Mouse (Mus musculus) small intestine, adult 2 months (tissue): Measurements from ENCODE around the gene Fsd1. TPM values are rescaled to one million over a fixed set of nuclear protein-coding genes. Genes with fewer than 3 reads are reported as not detected.

ENCODE experiments used
- H3K27ac ChIP-seq: fragments of 200-500 bp; 2 replicates; pipeline ENCODE4 v1.5.1; 2012; ENCODE audit warnings: low read depth, low read length, control low read depth, inconsistent platforms; ENCODE audit not compliant: insufficient read depth
- H3K27me3 ChIP-seq: fragments of 200-500 bp; 2 replicates; pipeline ENCODE4 v1.6.1; 2012; ENCODE audit warnings: mild to moderate bottlenecking, moderate library complexity, low read length, inconsistent platforms; ENCODE audit not compliant: control insufficient read depth, insufficient read depth
- H3K36me3 ChIP-seq: fragments of 200-500 bp; 2 replicates; pipeline ENCODE4 v1.6.1; 2012; ENCODE audit warnings: mild to moderate bottlenecking, low read length, control low read depth, inconsistent platforms; ENCODE audit not compliant: control insufficient read depth, insufficient read depth
- H3K4me1 ChIP-seq: fragments of 200-500 bp; 2 replicates; pipeline ENCODE4 v1.6.1; 2012; ENCODE audit warnings: low read length, inconsistent platforms, mixed read lengths; ENCODE audit not compliant: control insufficient read depth, insufficient read depth, insufficient read length
- H3K4me3 ChIP-seq: fragments of 200-500 bp; 2 replicates; pipeline ENCODE4 v1.5.1; 2012; ENCODE audit warnings: low read depth, mild to moderate bottlenecking, control low read depth, inconsistent platforms, low read length, moderate library complexity
- CTCF ChIP-seq: fragments of 200-500 bp; IDR thresholded peaks from 2 replicates; pipeline ENCODE4 v1.5.1; 2012; ENCODE audit warnings: low read depth, mild to moderate bottlenecking, control low read depth, inconsistent platforms, low read length, moderate library complexity, mixed read lengths; ENCODE audit not compliant: insufficient replicate concordance, insufficient read length; ENCODE audit errors: extremely low read depth
- POLR2A ChIP-seq: fragments of 200-500 bp; IDR thresholded peaks from 2 replicates; pipeline ENCODE4 v1.6.1; 2012; ENCODE audit warnings: low read depth, mild to moderate bottlenecking, control low read depth, inconsistent platforms, low read length, moderate library complexity
- WGBS: fragments of 180-500 bp; shearing (Covaris S2); methylation state at CpG from one replicate; pipeline ENCODE4 v1.1.7; 2018; 5-methylcytosine and 5-hydroxymethylcytosine counted together
- polyA plus RNA-seq: library from polyadenylated mRNA; depleted of rRNA; stranded (reverse); fragments of >200 nt; gene quantifications from 2 replicates; pipeline ENCODE4 v1.2.3, GENCODE M21; 2012

The Fsd1 gene
- polyA plus RNA-seq, 1 experiment, result 3.2 TPM

- no peak for TF ChIP-seq POLR2A
- TF ChIP-seq CTCF, result no peak
- H3K36me3 ChIP-seq, result peaks cover 45% of the 10 kb centered on the region
- no peak overlapping the region for H3K4me3 ChIP-seq
- H3K4me1 ChIP-seq, result peaks cover 10% of the 10 kb centered on the region
- H3K27me3 ChIP-seq, result no peaks in the 10 kb centered on the region
- H3K27ac ChIP-seq, result no peak overlapping the region
- WGBS, result 85% methylated on average over 6 of the region's 6 CpGs
Measured at GRCm38 (mm10) chr17:56020400-56021084, 34.2 kb downstream of the Fsd1 start.

- no peak for TF ChIP-seq POLR2A
- TF ChIP-seq CTCF, result no peak
- H3K4me1 ChIP-seq, result peaks cover 10% of the 10 kb centered on the region
- no peaks in the 10 kb centered on the region for H3K27me3 ChIP-seq
- WGBS, result 78% methylated on average over 4 of the region's 4 CpGs
- no peak overlapping the region for H3K4me3 ChIP-seq
- peaks cover 37% of the 10 kb centered on the region for H3K36me3 ChIP-seq
- no peak overlapping the region for H3K27ac ChIP-seq
Measured at GRCm38 (mm10) chr17:56021161-56021910, 35.0 kb downstream of the Fsd1 start.

DNA sequence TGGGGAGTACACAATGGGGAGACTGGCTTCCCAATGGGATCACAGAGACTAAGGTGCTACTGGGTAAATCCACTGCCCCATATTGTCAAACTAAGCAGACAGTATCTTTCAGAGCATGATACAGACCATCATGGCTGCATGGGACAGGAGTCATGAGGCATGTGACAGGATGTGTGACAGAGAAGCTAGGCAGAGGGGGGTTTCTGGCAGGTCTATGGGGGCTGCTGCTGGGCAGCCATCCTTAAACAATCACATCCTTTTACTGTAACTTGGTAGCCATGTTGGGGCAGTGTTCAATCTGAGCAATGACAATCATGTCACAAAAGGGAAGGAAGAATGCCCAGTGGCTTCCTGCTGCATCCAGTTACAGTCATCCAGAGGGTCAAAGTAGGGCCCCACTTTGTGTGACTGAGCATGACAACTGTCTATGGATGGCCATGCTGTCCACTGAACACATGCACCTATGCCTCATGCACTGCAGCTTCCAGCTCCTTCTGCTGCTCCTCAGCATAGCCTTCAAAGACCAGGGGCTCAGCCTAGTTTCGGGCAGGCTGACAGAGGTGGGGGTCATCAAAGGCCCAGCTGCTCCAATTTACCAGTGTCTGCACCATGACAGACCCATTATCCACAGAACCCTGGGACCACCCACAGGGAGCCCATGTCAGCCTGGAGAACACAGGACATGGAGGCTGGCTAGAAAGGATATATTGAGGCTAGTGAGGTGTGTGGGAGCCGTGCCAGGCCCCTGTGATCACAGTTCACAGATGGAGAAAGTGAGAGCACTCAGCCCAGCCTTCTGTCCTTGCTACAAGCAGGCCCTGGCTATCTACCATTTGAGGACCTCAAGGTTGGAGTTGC, 36.1 kb downstream of the Fsd1 start:
- TF ChIP-seq POLR2A, result no peak
- TF ChIP-seq CTCF, result no peak
- peaks cover 10% of the 10 kb centered on the region for H3K4me1 ChIP-seq
- WGBS, result 90% methylated on average over 2 of the region's 2 CpGs
- no peaks in the 10 kb centered on the region for H3K27me3 ChIP-seq
- H3K27ac ChIP-seq, result no peak overlapping the region
- peaks cover 27% of the 10 kb centered on the region for H3K36me3 ChIP-seq
- H3K4me3 ChIP-seq, result no peak overlapping the region

GRCm38 (mm10) chr17:56022989-56023290, 36.6 kb downstream of the Fsd1 start:
- Histone ChIP-seq H3K4me1 (peaks cover 10% of the 10 kb centered on the region), H3K27ac (no peak overlapping the region), H3K4me3 (no peak overlapping the region), H3K36me3 (peaks cover 21% of the 10 kb centered on the region), H3K27me3 (no peaks in the 10 kb centered on the region)
- 90% methylated on average over 4 of the region's 4 CpGs for WGBS
- TF ChIP-seq CTCF, result no peak
- TF ChIP-seq POLR2A, result no peak

GRCm38 (mm10) chr17:56023386-56023785, 37.1 kb downstream of the Fsd1 start:
- 39% methylated on average over 5 of the region's 5 CpGs for WGBS
- Histone ChIP-seq H3K27me3 (no peaks in the 10 kb centered on the region), H3K36me3 (peaks cover 20% of the 10 kb centered on the region), H3K4me3 (no peak overlapping the region), H3K27ac (no peak overlapping the region), H3K4me1 (peaks cover 10% of the 10 kb centered on the region)
- no peak for TF ChIP-seq CTCF
- no peak for TF ChIP-seq POLR2A

- H3K27me3 ChIP-seq, result no peaks in the 10 kb centered on the region
- no peak overlapping the region for H3K4me3 ChIP-seq
- H3K4me1 ChIP-seq, result peaks cover 10% of the 10 kb centered on the region
- no peak for TF ChIP-seq CTCF
- no peak for TF ChIP-seq POLR2A
- H3K36me3 ChIP-seq, result peaks cover 10% of the 10 kb centered on the region
- WGBS, result 65% methylated on average over 2 of the region's 2 CpGs
- H3K27ac ChIP-seq, result no peak overlapping the region
Measured at GRCm38 (mm10) chr17:56024476-56024875, 38.2 kb downstream of the Fsd1 start.

DNA sequence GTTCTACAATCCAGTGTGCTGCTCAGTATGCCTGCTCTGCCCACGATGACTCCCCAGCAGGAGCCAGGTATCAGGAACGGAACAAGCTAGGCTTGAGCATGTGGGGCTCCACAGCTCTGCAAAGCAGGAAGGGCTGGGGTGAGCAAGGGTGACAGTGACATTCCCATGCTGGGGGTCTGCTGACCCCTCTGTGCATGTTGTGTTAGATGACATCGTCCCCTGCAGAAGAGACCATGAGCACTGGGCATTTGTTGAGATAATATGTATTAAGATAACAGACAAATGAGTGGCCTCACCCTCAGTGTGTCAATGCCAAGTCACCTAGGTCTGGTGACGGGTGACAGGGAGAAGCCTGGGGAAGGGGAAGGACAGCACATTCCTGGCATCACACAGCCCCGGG, 38.6 kb downstream of the Fsd1 start:
- 69% methylated on average over 5 of the region's 5 CpGs for whole genome bisulfite sequencing
- peaks cover 5% of the 10 kb centered on the region for H3K36me3 ChIP-seq
- peaks cover 10% of the 10 kb centered on the region for H3K4me1 ChIP-seq
- no peak for TF ChIP-seq POLR2A
- TF ChIP-seq CTCF, result no peak
- H3K27ac ChIP-seq, result no peak overlapping the region
- no peaks in the 10 kb centered on the region for H3K27me3 ChIP-seq
- H3K4me3 ChIP-seq, result no peak overlapping the region
